Mouse (Mus musculus) liver, adult 2 months (tissue): ENCODE data around the gene 9130019O22Rik.

Experiments
- CTCF ChIP-seq: fragments of 200-500 bp; IDR thresholded peaks from 2 replicates; pipeline ENCODE4 v1.5.1; 2011; ENCODE audit warnings: low read depth, low read length, control low read depth
- POLR2A ChIP-seq: fragments of 200-500 bp; IDR thresholded peaks from 2 replicates; pipeline ENCODE4 v1.6.1; 2011; ENCODE audit warnings: low read length, control low read depth; ENCODE audit not compliant: insufficient read depth; ENCODE audit errors: extremely low read depth

GRCm38 (mm10) chr7:127393157-127393943 is 6.4 kb upstream of the 9130019O22Rik start, which contains the start of gene E430018J23Rik:
- TF ChIP-seq CTCF (no peak), POLR2A (0 out of 2 replicates have a peak, but pooled peaks have one; percentile 16)
